Mouse (Mus musculus) cortical plate, adult 2 months (tissue): ENCODE measurements around the gene Vrk3.

ENCODE experiments used
- CTCF ChIP-seq: fragments of 200-500 bp; IDR thresholded peaks from 2 replicates; pipeline ENCODE4 v1.5.1; 2011; ENCODE audit warnings: mild to moderate bottlenecking, control low read depth, low read length; ENCODE audit not compliant: insufficient read depth; ENCODE audit errors: extremely low read depth
- POLR2A ChIP-seq: fragments of 200-500 bp; IDR thresholded peaks from 2 replicates; pipeline ENCODE4 v1.6.1; 2011; ENCODE audit warnings: mild to moderate bottlenecking, low read length, control low read depth; ENCODE audit not compliant: insufficient read depth; ENCODE audit errors: extremely low read depth

GRCm38 (mm10) chr7:44757164-44757563 is 9.0 kb downstream of the Vrk3 start:
- no peak for TF ChIP-seq CTCF
- TF ChIP-seq POLR2A = no peak
